Mouse (Mus musculus): ENCODE measurements at regions not wholly inside any gene's neighbourhood (a gene's known extent, or its start where the extent isn't known, plus 50 kb on each side); places are given as distances from the start of the nearest gene placed in this dataset.
A peak's percentile ranks its signal among the peaks of the same experiment; 100 is the strongest.

DNA sequence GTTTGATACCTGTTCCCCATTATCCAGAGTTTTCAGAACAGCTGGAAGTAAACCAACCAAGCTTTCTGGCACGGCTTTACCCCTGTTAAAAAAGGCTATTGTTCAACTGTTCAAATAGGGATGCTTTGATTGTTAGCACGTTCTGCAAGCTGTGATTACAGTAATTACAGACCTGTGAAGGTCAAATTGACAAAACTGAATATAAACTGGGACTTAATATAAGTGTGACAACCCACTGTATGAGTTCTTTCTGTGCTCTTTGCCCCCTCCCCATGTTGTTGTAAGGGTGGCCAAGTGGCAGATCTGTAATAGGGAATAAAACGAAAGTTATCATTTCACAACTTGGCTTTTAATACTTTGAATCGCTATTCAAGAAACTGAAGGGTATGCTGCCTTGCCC lies 105.0 kb upstream of the 4933415F23Rik start:
- no peak for DNase-seq (ENCODE audit: low read depth)

DNA sequence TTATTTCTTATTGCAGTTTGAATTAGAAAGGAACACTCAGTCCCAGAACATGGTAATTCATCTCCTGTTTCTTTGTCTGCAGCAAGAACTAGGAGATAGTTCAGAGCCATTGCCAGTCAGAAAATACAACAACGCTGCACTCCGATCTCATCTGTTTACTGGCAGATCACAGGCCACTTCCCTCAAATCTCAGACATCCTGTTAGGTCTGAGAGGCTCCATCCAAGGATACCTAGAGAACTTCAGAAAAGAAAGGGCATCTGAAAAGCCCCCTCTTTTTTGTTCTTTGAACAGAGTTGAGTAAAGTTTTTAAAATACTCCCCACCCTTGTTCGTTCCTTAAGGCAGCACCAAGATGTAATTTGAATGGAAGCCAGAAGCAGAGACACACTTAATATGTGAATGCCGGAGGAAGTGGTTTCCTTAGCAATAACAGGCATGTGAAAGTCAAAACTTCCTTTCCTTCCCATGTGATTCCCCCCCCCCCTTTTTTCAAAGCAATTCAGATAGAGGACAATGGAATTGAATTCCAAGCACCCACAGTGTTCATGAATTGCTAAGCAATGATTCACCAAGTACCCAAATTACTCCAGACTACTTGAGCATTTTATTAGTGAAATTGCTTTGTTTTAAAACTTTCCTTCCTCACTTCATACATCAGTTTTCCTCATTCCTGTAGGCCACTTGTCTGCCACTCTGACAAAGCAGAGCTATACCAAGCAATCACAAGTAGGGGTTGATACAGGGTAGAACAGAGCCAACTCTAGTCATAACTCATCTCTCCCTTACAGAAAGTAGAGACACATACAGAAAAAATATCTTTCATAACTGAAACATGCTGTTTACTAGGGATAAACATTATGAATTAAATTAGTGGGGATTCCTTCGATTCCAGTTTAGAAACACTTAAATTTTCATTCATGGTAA lies 100.7 kb upstream of the 4933415F23Rik start:
- peak; percentile 62 for DNase-seq (ENCODE audit: low read depth)

DNA sequence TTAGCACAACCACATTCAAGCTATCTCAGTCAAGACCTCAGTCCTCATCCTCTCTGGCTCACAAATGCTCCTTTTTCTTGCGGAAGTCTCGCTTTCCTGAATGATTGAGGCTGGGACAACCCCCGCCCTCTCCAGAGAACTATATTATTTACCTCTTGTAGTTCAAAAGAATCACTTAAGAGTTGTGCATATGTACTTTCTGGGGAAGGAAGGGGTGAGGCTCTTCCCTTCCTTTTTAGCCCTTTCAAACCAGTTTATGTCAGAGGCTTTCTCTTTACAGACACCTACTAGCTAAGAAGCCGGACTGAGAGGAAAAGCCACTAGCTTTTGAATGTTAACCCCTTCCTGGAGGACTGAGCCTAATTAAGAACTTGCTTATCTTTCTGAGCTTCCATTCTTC lies 98.4 kb upstream of the 4933415F23Rik start:
- no peak for DNase-seq (ENCODE audit: low read depth)

DNA sequence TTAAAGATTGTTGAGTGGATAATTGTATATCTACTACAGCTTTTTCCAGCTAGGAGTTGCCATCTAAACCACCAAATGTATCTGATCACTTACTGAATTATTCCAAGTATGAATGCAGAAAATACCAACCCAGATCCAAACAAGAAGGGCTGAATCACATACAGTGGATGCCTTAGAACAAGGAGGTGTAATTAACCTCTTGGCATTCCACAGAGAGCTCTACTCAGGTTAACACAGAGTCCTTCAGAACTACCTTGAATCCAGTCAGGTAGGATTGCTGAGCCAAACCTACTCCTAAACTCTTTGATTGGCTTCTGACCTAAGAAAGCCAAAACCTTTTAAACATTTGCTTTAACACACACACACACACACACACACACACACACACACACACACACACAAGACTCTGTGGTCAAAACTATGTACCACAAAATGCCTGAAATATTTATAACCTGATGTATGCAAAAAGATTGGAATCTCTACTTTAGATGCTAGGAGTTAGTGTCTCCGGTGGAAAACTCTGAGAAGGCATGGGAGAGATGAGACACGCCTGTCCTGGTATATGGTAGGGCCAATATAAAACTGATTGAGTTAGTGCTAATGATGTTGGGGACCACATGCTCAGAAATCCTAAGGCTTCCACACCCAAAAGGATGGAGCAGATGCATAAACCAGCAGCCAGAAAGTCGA lies 88.4 kb upstream of the 4933415F23Rik start:
- DNase-seq (ENCODE audit: low read depth): peak; percentile 62

DNA sequence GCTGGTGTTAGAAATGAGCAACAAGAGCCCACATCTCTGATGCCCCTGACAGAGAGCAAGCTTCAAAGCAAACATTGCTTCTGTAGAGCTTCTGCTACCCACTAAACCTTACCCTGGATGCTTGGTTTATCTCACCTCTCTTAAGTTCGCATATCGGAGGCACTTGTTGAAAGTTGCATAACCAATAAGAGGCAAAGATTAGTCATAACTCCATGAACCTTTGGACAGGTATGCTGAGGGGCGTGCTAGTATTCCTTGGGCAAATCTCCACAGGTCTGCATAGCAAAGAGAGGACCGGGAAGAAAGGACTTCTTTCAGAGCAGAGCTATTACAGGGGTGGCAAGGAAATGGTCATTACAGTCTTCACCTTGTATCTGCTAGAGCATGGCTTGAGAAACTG lies 87.7 kb upstream of the 4933415F23Rik start:
- no peak for DNase-seq (ENCODE audit: low read depth)

DNA sequence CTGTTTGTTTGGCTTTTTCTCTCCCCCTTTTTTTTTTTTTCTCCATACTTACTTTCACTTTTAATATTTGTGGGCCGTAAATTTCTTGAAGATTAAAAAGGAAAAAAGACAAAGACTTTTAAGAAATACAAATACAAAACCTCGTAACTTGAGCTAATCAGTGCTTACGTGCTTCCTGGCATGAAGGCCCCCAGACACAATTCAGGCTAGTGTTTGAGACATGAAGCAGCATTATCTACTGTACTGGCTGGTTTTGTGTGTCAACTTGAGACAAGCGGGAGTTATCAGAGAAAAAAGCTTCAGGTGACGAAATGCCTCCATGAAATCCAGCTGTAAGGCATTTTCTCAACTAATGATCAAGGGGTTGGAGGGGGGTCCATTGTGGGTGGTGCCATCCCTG lies 86.2 kb upstream of the 4933415F23Rik start:
- no peak for DNase-seq (ENCODE audit: low read depth)

DNA sequence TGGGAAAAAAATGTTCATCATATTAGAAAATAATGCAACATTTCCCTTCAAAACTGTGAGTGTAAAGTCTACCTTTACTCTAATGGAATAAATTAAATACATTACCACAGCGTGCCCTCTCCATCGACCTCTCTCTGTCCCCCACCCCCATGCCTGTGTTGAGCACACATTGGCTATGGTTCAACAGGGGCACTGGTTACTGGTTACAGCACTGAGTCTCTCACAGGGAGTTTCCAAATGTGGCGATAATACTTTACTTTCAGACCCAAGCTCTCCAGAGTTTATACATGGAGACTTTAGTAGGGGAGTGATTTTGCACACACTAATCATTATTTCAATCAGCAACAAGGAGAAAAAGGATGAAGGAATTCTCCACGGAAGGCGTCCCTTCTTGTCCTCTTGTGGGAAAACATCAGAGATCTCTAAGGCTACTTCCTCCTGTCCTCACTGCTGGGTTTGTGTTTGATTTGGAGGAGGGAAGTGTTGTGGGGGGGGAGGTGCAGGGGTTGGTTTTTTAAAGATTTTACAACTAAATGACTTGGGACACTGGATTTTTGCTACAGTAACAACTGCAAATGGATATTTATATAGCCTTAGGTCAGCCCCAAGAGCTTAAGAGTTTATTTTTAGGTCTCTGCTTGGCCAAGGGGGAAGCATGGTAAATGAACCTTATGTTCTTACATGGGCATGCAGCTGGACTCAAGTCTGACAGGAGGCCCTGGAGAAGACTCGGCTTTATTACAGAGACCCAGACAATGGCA lies 85.6 kb upstream of the 4933415F23Rik start:
- peak; percentile 30 for DNase-seq (ENCODE audit: low read depth)

DNA sequence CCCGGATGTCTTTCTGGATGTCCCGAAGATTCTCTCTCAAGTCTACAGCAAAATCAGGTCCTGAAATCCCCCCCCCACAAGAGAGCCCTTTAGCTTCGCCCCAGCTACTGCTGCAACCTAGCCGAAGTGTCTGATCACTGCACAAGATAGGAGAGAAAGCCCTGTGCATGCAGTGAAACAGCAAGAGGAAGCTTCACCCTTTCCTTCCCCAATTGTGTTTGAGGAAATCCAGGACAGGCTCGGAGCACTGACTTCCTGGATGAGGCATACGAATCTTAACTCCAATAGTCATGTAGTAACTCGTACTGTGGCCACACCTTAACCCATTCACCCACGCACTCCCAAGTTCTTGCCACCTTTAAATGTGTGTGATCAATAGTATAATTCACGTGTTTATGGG lies 82.7 kb upstream of the 4933415F23Rik start:
- no peak for DNase-seq (ENCODE audit: low read depth)

DNA sequence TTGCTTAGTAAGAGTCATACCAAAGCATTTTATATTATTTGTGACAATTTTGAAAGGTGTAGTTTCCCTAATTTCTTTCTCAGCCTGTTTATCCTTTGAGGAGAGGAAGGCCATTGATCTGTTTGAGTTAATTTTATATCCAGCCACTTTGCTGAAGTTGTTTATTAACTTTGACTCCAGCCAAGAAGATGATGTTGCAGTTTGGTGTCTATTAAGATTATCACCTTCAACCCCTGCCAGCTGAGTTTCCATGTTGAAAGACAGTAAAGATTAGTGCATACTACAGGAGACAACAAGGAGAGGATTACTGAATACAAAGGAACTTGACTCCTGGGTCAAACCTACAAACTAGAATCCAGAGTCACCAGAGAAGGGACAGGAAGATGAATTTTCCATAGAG lies 80.5 kb upstream of the 4933415F23Rik start:
- no peak for DNase-seq (ENCODE audit: low read depth)

DNA sequence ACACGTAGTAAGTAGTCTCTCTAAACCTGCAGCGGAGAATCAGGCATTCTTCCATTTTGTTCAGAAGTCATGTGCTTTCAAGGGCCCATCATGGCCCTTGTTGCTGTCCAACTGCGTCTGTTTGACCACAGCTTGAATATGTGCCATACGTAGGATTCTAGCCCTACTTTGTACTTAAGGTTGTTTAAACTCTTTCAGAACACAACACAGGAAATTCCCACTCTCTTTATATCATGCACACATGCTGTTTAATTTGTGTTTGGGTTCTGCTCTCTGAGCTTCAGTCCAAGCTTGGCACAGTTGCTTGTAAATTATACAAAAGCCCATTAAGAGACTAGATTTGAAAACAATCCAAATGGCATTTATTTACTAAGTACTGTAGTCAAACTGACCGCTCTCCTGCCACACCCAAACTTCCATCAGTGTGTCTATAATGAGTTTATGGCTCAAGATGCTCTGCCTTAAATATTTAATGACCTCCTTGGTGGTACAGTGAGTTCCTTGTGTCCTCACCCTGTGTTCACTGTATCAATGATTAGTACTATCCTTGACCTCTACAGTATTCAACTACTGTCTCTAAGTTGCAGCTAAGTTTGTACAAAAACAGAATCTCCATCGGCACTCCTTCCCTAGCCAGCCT lies 76.4 kb upstream of the 4933415F23Rik start:
- no peak for DNase-seq (ENCODE audit: low read depth)

DNA sequence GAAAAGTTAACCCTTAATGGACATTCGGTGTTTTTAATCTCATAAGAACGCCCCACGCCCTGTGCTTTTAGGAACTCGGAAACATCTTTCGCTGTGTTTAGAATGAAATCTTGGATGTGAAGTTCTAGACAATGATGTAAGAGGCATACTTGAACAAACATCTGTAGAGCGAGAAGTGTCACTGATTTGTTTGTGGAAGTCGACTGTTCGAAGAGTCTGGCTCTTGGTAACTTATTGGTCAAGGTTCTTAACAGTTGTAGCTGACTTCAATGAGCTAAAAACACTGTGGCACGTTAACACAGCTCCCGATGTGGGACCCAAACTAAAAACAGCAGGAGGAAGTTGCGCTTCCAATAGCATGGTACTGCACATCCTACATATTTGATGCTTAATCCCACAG lies 72.0 kb upstream of the 4933415F23Rik start:
- DNase-seq (ENCODE audit: low read depth): no peak

DNA sequence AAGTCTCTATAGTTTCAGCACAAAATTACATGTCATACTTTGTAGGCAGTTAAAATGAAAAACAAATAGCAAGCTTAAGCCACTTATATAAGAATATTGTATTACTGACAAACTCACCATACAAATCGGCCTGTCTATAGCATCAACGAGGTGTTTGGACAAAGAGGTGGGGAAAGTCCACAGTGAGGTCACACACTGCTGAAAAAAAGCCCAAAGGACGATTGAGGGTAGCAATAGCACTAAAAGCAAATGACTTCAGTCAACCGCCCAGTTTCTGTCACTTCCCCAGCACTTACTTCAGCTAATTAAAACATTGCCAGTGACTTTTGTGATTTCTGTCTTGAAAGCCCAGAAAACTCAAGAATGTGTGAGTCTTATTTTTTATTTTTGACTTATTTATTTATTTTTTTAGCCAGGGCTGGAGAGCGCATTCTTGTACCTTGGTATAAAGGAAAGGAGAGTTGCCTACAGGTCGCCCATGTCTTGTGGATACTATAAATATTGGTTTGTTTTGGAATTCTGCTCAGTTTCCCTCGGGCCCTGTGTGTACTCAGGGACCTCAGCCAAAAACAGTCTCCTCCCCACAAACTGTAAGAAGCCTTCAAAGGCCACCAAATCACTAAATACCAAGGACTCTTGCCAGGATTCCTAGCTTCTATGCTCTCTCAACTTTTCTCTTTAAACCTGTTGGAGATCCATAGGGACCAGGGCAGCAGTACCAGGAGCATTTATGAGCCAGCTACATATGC lies 71.2 kb upstream of the 4933415F23Rik start:
- peak; percentile 19 for DNase-seq (ENCODE audit: low read depth)

DNA sequence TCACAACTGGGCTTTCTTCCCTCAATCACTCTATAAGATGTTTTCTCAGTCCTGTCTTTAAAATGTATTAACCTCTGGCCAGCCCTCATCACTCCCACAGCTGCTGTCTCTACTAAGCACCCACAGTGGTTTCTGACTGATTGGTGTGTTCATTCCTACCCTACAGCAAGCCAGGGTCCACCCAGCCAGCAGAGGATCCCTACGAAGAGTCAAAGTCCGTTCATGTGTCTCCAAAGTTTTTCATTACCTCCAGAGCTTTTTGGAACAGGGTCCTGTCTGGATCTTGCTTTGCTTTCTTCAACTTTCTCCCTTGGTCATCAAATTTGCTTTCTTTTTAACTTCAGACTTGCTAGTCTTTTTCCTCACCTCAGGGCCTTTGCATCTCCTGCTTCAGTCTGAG lies 69.3 kb upstream of the 4933415F23Rik start:
- DNase-seq (ENCODE audit: low read depth): no peak

DNA sequence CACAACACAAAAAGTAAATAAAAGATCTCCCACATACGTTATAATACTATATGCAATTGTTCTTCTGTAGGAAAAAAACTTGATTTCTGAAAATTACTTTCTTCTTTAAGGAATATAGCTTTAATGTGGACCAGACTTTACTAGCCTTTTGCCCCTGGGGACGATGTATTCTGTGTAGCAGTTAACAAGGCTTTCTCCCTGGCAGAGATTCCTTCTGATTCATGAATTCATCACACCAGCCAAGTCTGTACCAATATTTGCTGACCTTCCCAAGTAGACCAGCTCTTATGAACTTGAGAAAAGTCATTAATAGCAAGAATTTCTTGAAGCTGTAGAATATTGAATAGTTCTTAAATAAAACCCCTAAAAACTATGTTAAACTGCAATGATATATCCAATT lies 68.7 kb upstream of the 4933415F23Rik start:
- peak; percentile 72 for DNase-seq (ENCODE audit: low read depth)

DNA sequence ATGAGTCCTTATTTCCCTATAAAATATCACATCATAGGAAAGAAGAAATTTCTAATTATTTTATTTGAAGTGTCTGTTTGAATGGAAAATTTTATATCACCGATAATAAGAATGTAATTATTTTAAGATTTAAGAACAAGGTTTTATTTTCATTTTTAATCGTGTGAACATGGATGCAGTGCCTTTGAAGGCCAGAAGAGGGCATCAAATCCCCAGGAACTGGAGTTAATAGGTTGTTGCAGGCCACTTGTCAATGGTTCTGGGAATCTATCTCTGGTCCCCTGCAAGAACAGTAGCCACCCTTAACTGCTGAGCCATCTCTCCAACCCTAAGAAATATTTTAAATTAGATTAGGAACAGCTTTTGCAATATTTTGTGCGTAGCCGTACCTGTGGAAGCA lies 66.5 kb upstream of the 4933415F23Rik start:
- peak; percentile 23 for DNase-seq (ENCODE audit: low read depth)

DNA sequence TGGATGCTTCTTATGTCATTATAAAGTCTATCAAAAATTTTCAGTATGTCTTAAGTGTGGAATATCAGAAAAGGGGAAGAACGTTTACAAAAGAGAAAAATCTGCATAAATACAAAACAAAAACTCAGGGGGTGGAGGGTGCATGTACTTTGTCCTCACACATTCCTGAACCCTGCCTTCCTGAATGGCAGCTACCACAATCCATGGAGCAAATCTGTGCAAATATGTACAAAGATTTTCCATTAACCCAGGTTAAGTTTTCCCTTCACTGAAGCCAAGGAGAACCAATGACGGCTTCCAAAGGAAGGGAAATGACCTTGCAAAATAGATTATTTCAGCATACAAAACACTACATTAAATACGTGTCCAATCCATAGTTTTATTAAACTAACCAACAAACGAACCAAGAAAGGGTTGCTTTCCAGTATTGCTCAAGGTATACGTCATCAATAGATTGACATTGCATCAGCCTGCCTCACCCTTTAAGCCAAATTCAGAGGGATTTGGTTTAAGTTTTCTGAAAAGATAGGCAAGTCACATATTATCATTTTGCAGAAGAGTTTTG lies 61.4 kb upstream of the 4933415F23Rik start:
- no peak for DNase-seq (ENCODE audit: low read depth)

DNA sequence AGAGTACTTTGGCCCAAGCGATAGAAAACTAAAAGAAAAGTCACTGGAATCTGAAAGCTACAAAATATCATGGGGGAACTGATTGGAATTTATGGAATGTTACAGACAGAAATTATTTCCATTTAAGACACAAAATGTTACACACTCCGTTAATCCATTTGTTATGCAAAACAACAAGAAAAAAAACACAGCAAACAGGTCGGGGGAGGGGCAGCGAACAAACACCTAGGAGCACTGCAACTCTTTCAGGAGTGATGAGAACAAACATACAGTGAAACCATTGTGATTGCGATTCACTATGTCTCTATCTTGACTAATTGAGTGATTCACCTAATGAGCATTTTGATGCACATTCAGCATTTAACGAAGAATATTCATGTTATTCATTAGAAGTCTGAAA lies 60.7 kb upstream of the 4933415F23Rik start:
- DNase-seq (ENCODE audit: low read depth): no peak
